Mouse (Mus musculus): ENCODE results near the gene Atg101. TPM values are rescaled to one million over a fixed set of nuclear protein-coding genes. Genes with fewer than 3 reads are reported as not detected.
A peak's percentile ranks its signal among the peaks of the same experiment; 100 is the strongest.

Gene Atg101
- total and polyA plus RNA-seq, 3 experiments = 75.2 to 75.5 TPM; not detected in 1

GRCm38 (mm10) chr15:101246231-101247154 is 37.6 kb upstream of the Atg101 start (continued):
- TF ChIP-seq GATA1 (IDR thresholded peaks at IDR 0.05; ENCODE audit: low read depth, low read length) = no peak
- no peak for TF ChIP-seq ZC3H11A (IDR thresholded peaks at IDR 0.05; ENCODE audit: low read depth, low read length)
- TF ChIP-seq CHD2 (IDR thresholded peaks at IDR 0.05; ENCODE audit: low read length) = no peak
- no peak for TF ChIP-seq RAD21 (IDR thresholded peaks at IDR 0.05; ENCODE audit: low read depth, low read length)
- peak; percentile 66 for TF ChIP-seq ZMIZ1 (IDR thresholded peaks at IDR 0.05; ENCODE audit: low read depth, low read length)
- TF ChIP-seq CTCF (IDR thresholded peaks at IDR 0.05 in 2 of 3, conservative IDR thresholded peaks at IDR 0.05 in 1 of 3; ENCODE audit: control insufficient read depth in 1 of 3, insufficient read depth in 1 of 3, low read depth in 2 of 3, low read length in 3 of 3, poor library complexity in 1 of 3, severe bottlenecking in 1 of 3) = no peak; a peak in 1 of 6 replicates

- no peak for DNase-seq (ENCODE audit: low read depth, low spot score)
- Histone ChIP-seq H3K4me1 (ENCODE audit: control insufficient read depth in 1 of 2, insufficient read depth in 2 of 2, low read length in 2 of 2) (peaks cover 0 to 13% of the 10 kb centered on the region in 2 experiments; a peak in 2 of 4 replicates), H3K36me3 (ENCODE audit: control insufficient read depth in 1 of 2, insufficient read depth in 2 of 2, low read length in 2 of 2) (peaks cover 0 to 10% of the 10 kb centered on the region in 2 experiments; a peak in 2 of 4 replicates), H3K27ac (ENCODE audit: control insufficient read depth, low read depth, low read length) (no peak overlapping the region), H3K4me3 (ENCODE audit: control insufficient read depth in 1 of 2, insufficient read depth in 1 of 2, low read depth in 2 of 2, low read length in 2 of 2) (no peak overlapping the region), H3K79me2 (ENCODE audit: control insufficient read depth, insufficient read depth, low read length, poor library complexity) (no peaks in the 10 kb centered on the region; the same call in 1 of the 2 replicates), H3K9me3 (replicated peaks; ENCODE audit: insufficient read depth, low read length) (no peaks in the 10 kb centered on the region), H3K9ac (ENCODE audit: control insufficient read depth, low read depth, low read length, poor library complexity, severe bottlenecking) (no peak overlapping the region), H3K27me3 (ENCODE audit: control insufficient read depth in 1 of 2, insufficient read depth in 2 of 2, low read length in 2 of 2) (no peaks in the 10 kb centered on the region)
- no peak for TF ChIP-seq KAT2A (conservative IDR thresholded peaks at IDR 0.05; ENCODE audit: low read depth, low read length)
- TF ChIP-seq NRF1 (IDR thresholded peaks at IDR 0.05; ENCODE audit: insufficient read depth, low read depth, low read length, poor library complexity, severe bottlenecking) = no peak
- TF ChIP-seq SIN3A (IDR thresholded peaks at IDR 0.05; ENCODE audit: low read length) = no peak
- no peak for TF ChIP-seq SMC3 (IDR thresholded peaks at IDR 0.05; ENCODE audit: low read depth, low read length)
- TF ChIP-seq POLR2AphosphoS5 (IDR thresholded peaks at IDR 0.05; ENCODE audit: borderline replicate concordance, low read depth, low read length) = no peak
- no peak for TF ChIP-seq CHD1 (IDR thresholded peaks at IDR 0.05; ENCODE audit: low read depth, low read length)
Observed at GRCm38 (mm10) chr15:101247155-101247498, 36.9 kb upstream of the Atg101 start.

DNA sequence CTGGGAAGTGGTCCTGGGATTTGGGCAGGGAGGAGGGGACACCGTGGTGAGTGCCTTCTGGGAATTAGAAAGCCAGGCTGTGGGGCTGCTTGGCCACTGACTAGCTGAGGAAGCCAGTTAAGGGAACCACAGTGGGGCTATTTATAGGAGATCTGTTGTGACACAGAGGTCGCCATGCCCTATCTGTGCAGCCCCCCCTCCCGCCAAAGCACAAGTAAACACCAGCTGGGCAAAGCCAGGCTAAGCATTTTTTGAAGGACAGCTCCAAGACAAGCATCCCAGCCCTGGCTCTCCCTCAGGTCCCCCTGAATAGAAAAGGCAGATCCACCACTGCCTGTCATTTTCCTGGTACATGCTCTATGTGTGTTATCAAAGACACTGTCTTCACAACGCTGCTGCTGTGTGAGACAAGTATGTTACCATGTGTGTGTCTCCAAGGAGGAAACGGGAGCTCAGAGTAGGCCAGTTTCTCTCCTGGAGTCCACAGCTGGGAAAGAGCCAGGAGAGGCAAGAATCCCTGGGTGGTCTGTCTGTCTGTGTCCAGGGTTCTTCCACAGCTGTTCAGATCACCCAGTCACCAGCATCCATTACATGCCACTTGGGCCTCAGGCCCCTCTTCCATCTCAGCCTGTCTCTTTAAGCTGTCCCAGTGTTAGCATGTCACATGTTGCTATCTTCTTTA is 35.9 kb upstream of the Atg101 start:
- TF ChIP-seq POLR2AphosphoS5 (IDR thresholded peaks at IDR 0.05; ENCODE audit: borderline replicate concordance, low read depth, low read length) (no peak), USF1 (IDR thresholded peaks at IDR 0.05; ENCODE audit: low read depth, low read length) (peak; percentile 48; the same call in 1 of the 2 replicates)

More for the DNA sequence above, 35.9 kb upstream of the Atg101 start:
- Histone ChIP-seq H3K4me1 (ENCODE audit: control insufficient read depth in 1 of 2, insufficient read depth in 2 of 2, low read length in 2 of 2) (peaks cover 0 to 12% of the 10 kb centered on the region in 2 experiments; a peak in 2 of 4 replicates), H3K9me3 (replicated peaks; ENCODE audit: insufficient read depth, low read length) (no peaks in the 10 kb centered on the region), H3K4me3 (ENCODE audit: control insufficient read depth in 1 of 2, insufficient read depth in 1 of 2, low read depth in 2 of 2, low read length in 2 of 2) (no peak overlapping the region), H3K27me3 (ENCODE audit: control insufficient read depth in 1 of 2, insufficient read depth in 2 of 2, low read length in 2 of 2) (no peaks in the 10 kb centered on the region), H3K79me2 (ENCODE audit: control insufficient read depth, insufficient read depth, low read length, poor library complexity) (no peaks in the 10 kb centered on the region; the same call in 1 of the 2 replicates), H3K36me3 (ENCODE audit: control insufficient read depth in 1 of 2, insufficient read depth in 2 of 2, low read length in 2 of 2) (peaks cover 0 to 10% of the 10 kb centered on the region in 2 experiments; a peak in 2 of 4 replicates), H3K9ac (ENCODE audit: control insufficient read depth, low read depth, low read length, poor library complexity, severe bottlenecking) (no peak overlapping the region), H3K27ac (ENCODE audit: control insufficient read depth, low read depth, low read length) (no peak overlapping the region)
- no peak for DNase-seq (ENCODE audit: low read depth, low spot score)

All from MEL (cell line).